Mouse (Mus musculus) urinary bladder, postnatal 0 days (tissue): ENCODE measurements around the gene 3110001I22Rik. TPM values are rescaled to one million over a fixed set of nuclear protein-coding genes. Genes with fewer than 3 reads are reported as not detected.

ENCODE experiments used
- polyA plus RNA-seq: library from polyadenylated mRNA; unstranded; fragments of >200 nt; fragmentation: Nextera tagmentation; extraction: Ambion mirVana; gene quantifications from 2 replicates; pipeline ENCODE4 v1.2.1, GENCODE M21; 2015

Gene 3110001I22Rik
- 2.3 and 2.9 TPM in 2 replicates for polyA plus RNA-seq

GRCm38 (mm10) chr16:13671685-13672385 is at the start of gene 3110001I22Rik, which contains the start of gene Bfar:
3110001I22Rik (plus strand) TSS chr16:13671929.
Bfar (plus strand) TSS chr16:13671858.

GRCm38 (mm10) chr16:13667878-13668343 is 3.8 kb upstream of the 3110001I22Rik start, which contains the start of gene Parn:
Parn (minus strand) TSS chr16:13668170.

Other genes starting within 250 kb of the 3110001I22Rik start
- gene Parn, start 3.8 kb upstream of the 3110001I22Rik start, polyA plus RNA-seq = 24.7 and 26.4 TPM in 2 replicates
- 29.6 and 31.5 TPM in 2 replicates for gene Bfar, start 71 bp upstream of the 3110001I22Rik start, polyA plus RNA-seq
- gene Pla2g10, start 59.1 kb downstream of the 3110001I22Rik start, polyA plus RNA-seq = 0.25 TPM in 1 of 2 replicates, not detected in the other
- gene Rrn3, start 108.8 kb downstream of the 3110001I22Rik start, polyA plus RNA-seq = 37.8 and 40.8 TPM in 2 replicates
- 161 and 176 TPM in 2 replicates for gene Ntan1, start 146.9 kb downstream of the 3110001I22Rik start, polyA plus RNA-seq
- gene Pdxdc1, start 231.2 kb downstream of the 3110001I22Rik start, polyA plus RNA-seq = 73.2 and 85.0 TPM in 2 replicates
- gene Mpv17l, start 231.2 kb downstream of the 3110001I22Rik start, polyA plus RNA-seq = 4.0 and 4.7 TPM in 2 replicates